ENCODE assay signal across 29 mouse cellular contexts in the genomic region with DNA sequence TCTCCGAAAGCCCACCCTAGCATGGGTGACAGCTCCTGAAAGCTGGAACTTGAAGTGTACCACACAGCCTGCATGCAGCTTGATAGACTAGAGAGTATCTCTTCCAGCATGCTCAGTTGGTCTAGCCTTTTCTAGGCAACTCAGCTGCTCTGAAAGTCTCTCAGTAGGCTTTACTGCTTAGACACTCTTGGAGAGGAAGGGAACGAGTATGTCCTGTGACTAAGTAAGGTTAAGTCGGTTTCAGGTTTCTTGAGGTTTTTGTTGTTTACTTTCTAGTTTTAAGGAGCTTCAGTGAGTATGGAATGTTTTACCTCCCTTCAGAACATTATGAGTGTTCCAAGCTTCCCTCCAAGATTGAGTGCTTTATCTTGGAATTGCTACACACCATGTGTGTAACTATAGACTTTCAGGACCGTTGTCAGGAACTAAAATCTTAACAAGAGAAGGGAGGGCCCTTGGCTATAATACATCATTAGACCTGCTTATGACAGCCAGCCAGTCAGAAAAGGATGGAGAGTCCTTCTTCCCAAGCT. TPM values are rescaled to one million over a fixed set of nuclear protein-coding genes. Genes with fewer than 3 reads are reported as not detected.
DNase-seq lines count a peak whose midpoint lies in the region; ATAC-seq and TF ChIP-seq lines count a peak whose summit lies in the region.
"Had no signal": no experiment of that assay in that cellular context is flagged by ENCODE, and none has a peak within 500 bp of the region (broad histone marks: within the 10 kb centered on the region; RNA-seq: fewer than 3 reads in every experiment).

No protein-coding gene starts in this region.

- no peak for TF ChIP-seq CTCF in lung, adult 2 months (IDR thresholded peaks at IDR 0.05; ENCODE audit: insufficient read depth, low read length)
- no peak for TF ChIP-seq CTCF in Patski (IDR thresholded peaks at IDR 0.05)

- no peak for ATAC-seq in heart, embryonic 12.5 days (ENCODE audit: insufficient number of reproducible peaks, low FRiP score)
- ATAC-seq in Patski: peak; percentile 62
- ATAC-seq: CD4-positive, CD25-positive, alpha-beta regulatory T cell, adult 4 months; forebrain, embryonic 15.5 days; hindbrain, embryonic 16.5 days had no signal

- CTCF ChIA-PET in Patski (lab: Charles Lee): interaction anchor here (1.0 to 1.7 kb wide), 4 partner anchors 8 to 13 kb away, joined by 3 to 7 read pairs (median 4); no protein-coding TSS in a partner anchor

- peak; percentile 21 for DNase-seq in heart, adult 11 months
- peak; percentile 54 for DNase-seq in lung, postnatal 25 days (ENCODE audit: low spot score)
- DNase-seq in lung, adult 2 months: no peak
- DNase-seq in 3T3-L1 (ENCODE audit: low read depth, low spot score) (peak; percentile 84), Patski (ENCODE audit: low read depth, low spot score) (no peak)
- no peak for DNase-seq in layer of hippocampus, adult 11-12 months (ENCODE audit: low spot score)
- DNase-seq in frontal cortex, adult 2 months (ENCODE audit: extremely low spot score in 1 of 2, low spot score in 1 of 2): no peak
- DNase-seq: adrenal gland, postnatal 10 days; adrenal gland, postnatal 36 days; cerebellum, adult 18-20 months; cerebellum, adult 9-10 months; cerebellum, postnatal 14 days; gastrocnemius, postnatal 10 days; gastrocnemius, postnatal 36 days; heart, postnatal 10 days; heart, postnatal 36 days had no signal

- no peak overlapping the region for H3K9ac ChIP-seq in heart, embryonic 12.5 days
- H3K9ac ChIP-seq: forebrain, embryonic 12.5 days; forebrain, embryonic 15.5 days; heart, embryonic 15.5 days; hindbrain, embryonic 13.5 days had no signal

- H3K27ac ChIP-seq in heart, embryonic 12.5 days (ENCODE audit: poor library complexity, severe bottlenecking): no peak overlapping the region
- H3K27ac ChIP-seq: forebrain, embryonic 12.5 days; forebrain, embryonic 15.5 days; heart, embryonic 15.5 days; hindbrain, embryonic 10.5 days; hindbrain, embryonic 13.5 days had no signal

- no peaks in the 10 kb centered on the region for H3K27me3 ChIP-seq in heart, embryonic 12.5 days (replicated peaks)
- H3K27me3 ChIP-seq in Patski: no peaks in the 10 kb centered on the region
- H3K27me3 ChIP-seq: forebrain, embryonic 12.5 days; forebrain, embryonic 15.5 days; heart, embryonic 15.5 days; hindbrain, embryonic 13.5 days had no signal

- peaks cover 21% of the 10 kb centered on the region for H3K36me3 ChIP-seq in heart, embryonic 12.5 days

- H3K4me2 ChIP-seq in heart, embryonic 12.5 days: no peak overlapping the region
- H3K4me2 ChIP-seq: forebrain, embryonic 12.5 days; forebrain, embryonic 15.5 days; heart, embryonic 11.5 days; heart, embryonic 15.5 days; hindbrain, embryonic 13.5 days had no signal

- in situ Hi-C loops in Patski (cut with MboI; ENCODE audit: low pct_unique_long_range_greater_than_20kb): no loop called here

- peaks cover 22% of the 10 kb centered on the region for H3K4me1 ChIP-seq in heart, embryonic 12.5 days (replicated peaks)
- peaks cover 8% of the 10 kb centered on the region for H3K4me1 ChIP-seq in lung, adult 2 months (ENCODE audit: control insufficient read depth, insufficient read depth, low read length)
- H3K4me1 ChIP-seq: forebrain, embryonic 12.5 days; forebrain, embryonic 15.5 days; hindbrain, embryonic 10.5 days had no signal

- H3K9me3 ChIP-seq in heart, embryonic 12.5 days (replicated peaks): no peaks in the 10 kb centered on the region
- H3K9me3 ChIP-seq: forebrain, embryonic 12.5 days; forebrain, embryonic 15.5 days; heart, embryonic 15.5 days; hindbrain, embryonic 10.5 days; hindbrain, embryonic 13.5 days had no signal

- 85% methylated on average over 4 of the region's 4 CpGs for WGBS in heart, embryonic 12.5 days
- WGBS in lung, adult 2 months: 64% methylated on average over 4 of the region's 4 CpGs

- no peak overlapping the region for H3K4me3 ChIP-seq in heart, embryonic 12.5 days
- no peak overlapping the region for H3K4me3 ChIP-seq in lung, adult 2 months (replicated peaks; ENCODE audit: extremely low read depth, low read depth, low read length)
- H3K4me3 ChIP-seq: erythroblast, embryonic 14.5 days; forebrain, embryonic 12.5 days; forebrain, embryonic 15.5 days; heart, embryonic 15.5 days; hindbrain, embryonic 10.5 days; hindbrain, embryonic 13.5 days had no signal

- POLR2A ChIA-PET in Patski (lab: Charles Lee): no interaction called here

- no peak for TF ChIP-seq POLR2A in lung, adult 2 months (IDR thresholded peaks at IDR 0.05; ENCODE audit: borderline replicate concordance, extremely low read depth, low read depth, low read length)

RNA-seq across cellular contexts. Expression of gene Hira, which starts 17.1 kb away (rescaled TPM):
- polyA plus RNA-seq in heart, embryonic 12.5 days (2016; fragmentation: Nextera tagmentation; extraction: Ambion mirVana): 14.2 and 14.6 TPM in 2 replicates
- polyA plus RNA-seq in lung, adult 2 months (2012; rRNA removed): 53.3 and 58.8 TPM in 2 replicates
- 53.8 TPM for polyA plus RNA-seq in Patski (2021)
- 70.1 and 70.6 TPM in 2 replicates for polyA plus RNA-seq in frontal cortex, adult 2 months (2012; rRNA removed)

RNA-seq across cellular contexts. Expression of gene Mrpl40, which starts 17.2 kb away (rescaled TPM):
- polyA plus RNA-seq in heart, embryonic 12.5 days (2016; fragmentation: Nextera tagmentation; extraction: Ambion mirVana): 87.2 and 89.1 TPM in 2 replicates
- polyA plus RNA-seq in lung, adult 2 months (2012; rRNA removed): 6.1 and 10.4 TPM in 2 replicates
- polyA plus RNA-seq in Patski (2021): 80.1 TPM
- 24.2 and 26.1 TPM in 2 replicates for polyA plus RNA-seq in frontal cortex, adult 2 months (2012; rRNA removed)

RNA-seq across cellular contexts. Expression of gene Gm28539, which starts 57.5 kb away (rescaled TPM):
- not detected in 2 replicates for polyA plus RNA-seq in heart, embryonic 12.5 days (2016; fragmentation: Nextera tagmentation; extraction: Ambion mirVana)
- polyA plus RNA-seq in lung, adult 2 months (2012; rRNA removed): 1.8 and 4.4 TPM in 2 replicates
- 10.8 TPM for polyA plus RNA-seq in Patski (2021)
- polyA plus RNA-seq in frontal cortex, adult 2 months (2012; rRNA removed): 0.57 TPM in 1 of 2 replicates, not detected in the other
- polyA plus RNA-seq: C2C12; CD4-positive, CD25-positive, alpha-beta regulatory T cell, adult 4 months; embryonic facial prominence, embryonic 11.5 days; embryonic facial prominence, embryonic 14.5 days; erythroblast, embryonic 14.5 days; forebrain, embryonic 12.5 days; forebrain, embryonic 15.5 days; heart, embryonic 11.5 days; heart, embryonic 15.5 days; hindbrain, embryonic 10.5 days; hindbrain, embryonic 13.5 days; hindbrain, embryonic 16.5 days had no signal

RNA-seq across cellular contexts. Expression of gene 2510002D24Rik, which starts 57.5 kb away (rescaled TPM):
- 32.7 and 34.7 TPM in 2 replicates for polyA plus RNA-seq in heart, embryonic 12.5 days (2016; fragmentation: Nextera tagmentation; extraction: Ambion mirVana)
- 37.4 and 46.3 TPM in 2 replicates for polyA plus RNA-seq in lung, adult 2 months (2012; rRNA removed)
- 17.6 TPM for polyA plus RNA-seq in Patski (2021)
- 48.2 and 51.1 TPM in 2 replicates for polyA plus RNA-seq in frontal cortex, adult 2 months (2012; rRNA removed)

Comparison
In these comparisons a context has a peak if more than half of its experiments do, and no peak if none do; other contexts are left out.
1. DNase-seq: peak in heart, adult 11 months (single experiment), lung, postnatal 25 days (single experiment) and 3T3-L1 (single experiment); none in lung, adult 2 months (single experiment), Patski (single experiment), layer of hippocampus, adult 11-12 months (single experiment) and frontal cortex, adult 2 months (0 of 2).